Mouse (Mus musculus) embryonic facial prominence, embryonic 11.5 days (tissue): ENCODE results near the gene Tef. TPM values are rescaled to one million over a fixed set of nuclear protein-coding genes. Genes with fewer than 3 reads are reported as not detected.
A peak's percentile ranks its signal among the peaks of the same experiment; 100 is the strongest.

Source experiments
- ATAC-seq: fragments of 200-750 bp; cut with Nextera tagmentation; replicated peaks from 2 replicates; pipeline ENCODE4 v1.8.0; 2017; ENCODE audit warnings: low read depth; ENCODE audit not compliant: insufficient number of reproducible peaks, low FRiP score, low TSS enrichment
- DNase-seq: peaks from one replicate; pipeline ENCODE4 v3.0.0-alpha.2; 2015; ENCODE audit warnings: low spot score
- H3K27ac ChIP-seq: fragments of 300-500 bp; sonication (generic); replicated peaks from 2 replicates; pipeline ENCODE4 v1.5.1; 2014; ENCODE audit warnings: mild to moderate bottlenecking, low read depth, low read length, control low read depth
- H3K27me3 ChIP-seq: fragments of 300-500 bp; sonication (generic); 2 replicates; pipeline ENCODE4 v1.6.1; 2014; ENCODE audit warnings: mild to moderate bottlenecking, low read length, moderate library complexity, mixed read lengths; ENCODE audit not compliant: control insufficient read depth, insufficient read depth
- H3K36me3 ChIP-seq: fragments of 300-500 bp; sonication (generic); replicated peaks from 2 replicates; pipeline ENCODE4 v1.6.1; 2014; ENCODE audit warnings: low read depth, mild to moderate bottlenecking, low read length, moderate library complexity, mixed read lengths; ENCODE audit not compliant: control insufficient read depth, insufficient read depth
- H3K4me1 ChIP-seq: fragments of 300-500 bp; sonication (generic); 2 replicates; pipeline ENCODE4 v1.6.1; 2014; ENCODE audit warnings: low read length, mixed read lengths; ENCODE audit not compliant: control insufficient read depth, insufficient read depth
- H3K4me2 ChIP-seq: fragments of 300-500 bp; sonication (generic); 2 replicates; pipeline ENCODE4 v1.6.1; 2014; ENCODE audit warnings: low read depth, mild to moderate bottlenecking, control low read depth, low read length, moderate library complexity
- H3K4me3 ChIP-seq: fragments of 300-500 bp; sonication (generic); 2 replicates; pipeline ENCODE4 v1.5.1; 2014; ENCODE audit warnings: low read depth, low read length, control low read depth
- H3K9ac ChIP-seq: fragments of 300-500 bp; sonication (generic); replicated peaks from 2 replicates; pipeline ENCODE4 v1.6.1; 2014; ENCODE audit warnings: mild to moderate bottlenecking, control low read depth, low read length
- H3K9me3 ChIP-seq: fragments of 300-500 bp; sonication (generic); replicated peaks from 2 replicates; pipeline ENCODE4 v1.6.1; 2016; ENCODE audit warnings: mild to moderate bottlenecking, low read length, inconsistent platforms, mixed read lengths; ENCODE audit not compliant: control insufficient read depth
- WGBS: fragments of 180-500 bp; shearing (Covaris S2); extraction: QIAGEN DNeasy Blood & Tissue Kit; methylation state at CpG from one replicate; pipeline ENCODE4 v1.1.7; 2014; 5-methylcytosine and 5-hydroxymethylcytosine counted together
- polyA plus RNA-seq: library from polyadenylated mRNA; unstranded; fragments of >200 nt; fragmentation: Nextera tagmentation; extraction: Ambion mirVana; gene quantifications from 2 replicates; pipeline ENCODE4 v1.2.1, GENCODE M21; 2014

The Tef gene
- polyA plus RNA-seq, 1 experiment from 2014 or later = 11.4 TPM

GRCm38 (mm10) chr15:81850718-81851117 lies 48.5 kb downstream of the Tef start:
- no peak for ATAC-seq

DNA sequence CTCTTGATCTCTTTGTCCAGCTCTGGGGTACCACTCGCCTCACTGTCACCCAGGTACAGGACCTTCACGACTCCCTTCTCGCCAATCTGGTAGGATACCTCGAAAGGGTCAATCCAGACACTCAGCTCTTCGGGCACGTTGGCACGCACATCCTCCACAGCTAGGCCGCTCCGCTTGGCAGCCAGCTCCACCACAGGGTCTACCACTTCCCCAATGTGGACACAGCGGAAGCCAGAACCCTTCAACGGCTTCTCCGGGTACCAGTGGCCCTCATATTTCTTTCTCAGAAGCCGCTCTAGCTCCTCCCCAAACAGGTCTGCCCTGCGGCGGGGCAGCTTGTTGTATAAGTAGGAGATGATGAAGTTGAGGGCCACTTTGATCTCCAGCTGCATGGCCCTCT lies 49.2 kb downstream of the Tef start:
- no peak overlapping the region for H3K4me2 ChIP-seq
- WGBS = 96% methylated on average over 15 of the region's 15 CpGs
- no peak overlapping the region for H3K4me3 ChIP-seq
- ATAC-seq (no peak), DNase-seq (no peak)
- no peaks in the 10 kb centered on the region for H3K4me1 ChIP-seq
- H3K27ac ChIP-seq = no peak overlapping the region
- H3K9me3 ChIP-seq = no peaks in the 10 kb centered on the region
- no peaks in the 10 kb centered on the region for H3K27me3 ChIP-seq
- H3K9ac ChIP-seq = no peak overlapping the region
- no peaks in the 10 kb centered on the region; the same call in 1 of the 2 replicates for H3K36me3 ChIP-seq

More at GRCm38 (mm10) chr15:81850718-81851117, 48.5 kb downstream of the Tef start:
- H3K4me2 ChIP-seq = no peak overlapping the region
- WGBS = 86% methylated on average over 14 of the region's 14 CpGs
- no peaks in the 10 kb centered on the region for H3K9me3 ChIP-seq
- DNase-seq = no peak
- no peak overlapping the region for H3K9ac ChIP-seq
- H3K4me1 ChIP-seq = no peaks in the 10 kb centered on the region
- no peaks in the 10 kb centered on the region; the same call in 1 of the 2 replicates for H3K36me3 ChIP-seq
- H3K27ac ChIP-seq = no peak overlapping the region
- no peak overlapping the region for H3K4me3 ChIP-seq
- H3K27me3 ChIP-seq = no peaks in the 10 kb centered on the region

DNA sequence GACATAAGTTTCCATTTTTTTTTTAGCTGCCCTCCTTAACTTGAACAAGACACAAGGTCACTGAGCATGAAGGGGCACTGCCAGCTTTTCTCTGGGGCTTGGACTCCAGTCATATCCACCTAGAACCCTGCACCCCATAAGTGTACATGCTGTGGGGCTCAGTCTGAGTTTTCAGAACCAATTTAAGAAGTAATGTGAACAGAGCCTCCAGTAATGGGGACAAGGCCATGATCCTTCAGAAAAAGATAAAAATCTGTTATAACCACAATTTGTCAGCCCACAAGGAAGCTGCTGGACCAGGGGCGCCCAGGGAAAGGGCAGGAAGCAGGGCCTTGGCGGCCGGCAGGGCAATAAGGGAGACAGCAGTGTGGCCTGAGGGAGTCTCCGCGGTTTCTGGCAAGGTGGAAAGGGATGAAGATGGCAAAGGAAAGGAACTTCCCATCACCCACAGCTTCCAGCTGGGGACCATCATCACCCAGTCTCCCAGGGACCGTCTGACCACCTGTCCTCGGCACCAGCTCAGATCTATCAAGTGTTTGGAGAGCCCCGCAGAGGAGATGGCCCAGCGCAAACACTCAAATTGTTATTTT lies 50.3 kb downstream of the Tef start:
- H3K9me3 ChIP-seq = no peaks in the 10 kb centered on the region
- H3K36me3 ChIP-seq = no peaks in the 10 kb centered on the region; the same call in 1 of the 2 replicates
- DNase-seq = no peak
- H3K4me3 ChIP-seq = no peak overlapping the region
- H3K27me3 ChIP-seq = no peaks in the 10 kb centered on the region
- H3K27ac ChIP-seq = no peak overlapping the region
- no peak overlapping the region for H3K4me2 ChIP-seq
- 93% methylated on average over 9 of the region's 9 CpGs for WGBS
- H3K4me1 ChIP-seq = no peaks in the 10 kb centered on the region
- H3K9ac ChIP-seq = no peak overlapping the region
- no peak for ATAC-seq

DNA sequence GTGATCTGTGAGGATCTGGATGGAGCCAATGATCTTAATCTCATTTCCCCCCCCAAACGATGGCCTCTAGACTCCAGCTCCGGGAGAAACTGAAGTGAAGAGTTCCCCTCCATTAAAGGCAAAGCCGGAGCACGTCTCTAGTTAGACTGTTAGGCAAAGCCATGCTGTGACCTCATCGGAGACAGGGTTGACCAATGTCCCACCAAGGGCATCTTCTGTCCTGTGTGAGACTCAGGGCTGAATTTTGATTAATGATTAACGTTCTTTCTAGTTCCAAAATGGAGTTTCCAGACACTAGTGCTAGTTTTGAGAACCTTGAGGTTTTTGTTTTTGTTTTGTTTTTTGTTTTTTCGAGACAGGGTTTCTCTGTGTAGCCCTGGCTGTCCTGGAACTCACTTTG lies 50.9 kb downstream of the Tef start:
- WGBS = 88% methylated on average over 7 of the region's 7 CpGs
- no peak overlapping the region for H3K4me2 ChIP-seq
- no peaks in the 10 kb centered on the region for H3K9me3 ChIP-seq
- no peak overlapping the region for H3K9ac ChIP-seq
- H3K27ac ChIP-seq = no peak overlapping the region
- DNase-seq (no peak), ATAC-seq (no peak)
- H3K4me3 ChIP-seq = no peak overlapping the region
- H3K4me1 ChIP-seq = no peaks in the 10 kb centered on the region
- no peaks in the 10 kb centered on the region; the same call in 1 of the 2 replicates for H3K36me3 ChIP-seq
- no peaks in the 10 kb centered on the region for H3K27me3 ChIP-seq

DNA sequence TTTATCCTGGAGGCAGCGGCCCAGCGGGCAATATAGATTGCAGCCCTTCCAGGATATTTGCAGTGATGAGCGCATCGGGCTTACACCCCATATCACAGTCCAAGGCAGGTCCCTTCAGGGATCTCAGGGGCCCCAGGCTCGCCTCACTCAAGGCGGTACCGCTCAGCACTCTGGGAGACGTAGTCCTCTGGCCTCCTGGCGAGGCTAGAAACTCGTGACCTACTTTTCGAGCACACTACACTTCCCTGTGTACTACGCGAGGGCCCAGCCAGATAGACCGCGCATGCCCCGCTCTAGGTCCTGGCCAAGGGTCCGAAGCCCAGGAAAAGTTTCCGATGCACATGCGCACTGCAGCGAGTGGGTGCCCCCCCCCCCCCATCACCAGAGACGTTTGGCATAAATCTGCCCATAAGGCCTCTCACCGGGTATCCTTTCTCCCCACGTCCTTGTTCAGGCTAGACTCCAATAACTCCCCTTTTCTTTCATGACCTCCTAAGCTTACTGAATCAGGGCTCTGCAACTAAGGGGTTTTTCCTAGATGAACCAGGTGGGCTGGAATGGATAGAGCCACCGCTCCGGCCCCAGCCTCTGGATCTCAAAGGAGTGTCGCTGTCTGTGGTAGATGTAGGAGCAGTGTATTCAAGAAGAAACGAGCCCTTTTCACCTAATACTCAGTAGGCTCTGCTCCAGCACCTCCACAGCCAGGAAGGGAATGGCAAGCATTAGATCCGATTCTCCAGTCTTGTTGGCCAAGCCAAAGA lies 54.0 kb downstream of the Tef start:
- ATAC-seq = peak; percentile 89
- H3K4me3 ChIP-seq = peak overlapping the region; percentile 81
- H3K4me2 ChIP-seq = peak overlapping the region; percentile 76
- WGBS = under 1% methylated on average over 28 of the region's 28 CpGs
- no peaks in the 10 kb centered on the region for H3K27me3 ChIP-seq
- H3K4me1 ChIP-seq = no peaks in the 10 kb centered on the region
- H3K36me3 ChIP-seq = no peaks in the 10 kb centered on the region; the same call in 1 of the 2 replicates
- no peaks in the 10 kb centered on the region for H3K9me3 ChIP-seq
- no peak overlapping the region for H3K27ac ChIP-seq
- peak overlapping the region; percentile 83 for H3K9ac ChIP-seq
- peak; percentile 93 for DNase-seq

DNA sequence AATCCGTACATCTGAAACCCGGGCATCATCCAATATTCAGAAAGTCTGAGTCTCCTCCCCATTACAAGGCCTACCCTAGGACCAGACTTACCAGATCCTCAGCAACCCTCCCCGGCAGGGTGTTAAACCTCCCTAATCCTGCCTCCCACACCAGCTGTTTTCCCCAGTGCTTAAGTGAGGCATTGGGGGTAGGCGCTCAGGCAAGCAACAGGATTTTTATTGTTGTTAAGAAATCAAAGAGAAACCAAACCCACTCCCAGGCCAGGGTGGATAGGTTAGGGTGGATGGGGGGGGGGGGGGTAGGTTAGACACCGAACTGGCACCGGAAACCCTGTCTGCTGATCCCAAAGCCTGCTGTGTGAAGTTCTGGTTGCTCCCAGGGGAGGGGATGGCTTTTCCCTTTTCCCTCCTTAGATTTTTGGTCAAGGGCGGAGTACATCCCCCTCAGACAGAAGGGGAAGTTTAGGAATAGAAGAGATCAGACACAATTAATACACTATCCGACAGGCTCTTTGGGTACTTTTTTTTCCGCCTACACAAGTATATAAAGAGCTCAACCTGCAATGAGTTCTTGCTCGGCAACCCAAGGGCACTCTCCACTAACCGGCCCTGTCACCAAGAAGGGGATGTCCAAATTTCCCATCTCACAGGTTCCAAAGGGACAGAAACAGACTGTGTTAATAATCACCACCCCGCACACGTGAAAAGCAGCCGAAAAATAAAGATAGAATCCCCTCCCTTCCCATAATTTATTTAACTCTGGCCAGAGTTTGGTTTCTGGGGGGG lies 54.9 kb downstream of the Tef start:
- peak overlapping the region; percentile 83 for H3K9ac ChIP-seq
- peak overlapping the region; percentile 76 for H3K4me2 ChIP-seq
- no peaks in the 10 kb centered on the region for H3K9me3 ChIP-seq
- 0% methylated on average over 14 of the region's 14 CpGs for WGBS
- H3K4me1 ChIP-seq = no peaks in the 10 kb centered on the region
- H3K4me3 ChIP-seq = peak overlapping the region; percentile 81
- H3K36me3 ChIP-seq = no peaks in the 10 kb centered on the region
- ATAC-seq (no peak), DNase-seq (peak; percentile 25)
- no peaks in the 10 kb centered on the region for H3K27me3 ChIP-seq
- H3K27ac ChIP-seq = no peak overlapping the region

GRCm38 (mm10) chr15:81857724-81858116 lies 55.5 kb downstream of the Tef start:
- peak; percentile 71 for DNase-seq
- Histone ChIP-seq H3K36me3 (no peaks in the 10 kb centered on the region), H3K4me3 (peak overlapping the region; percentile 81), H3K4me1 (no peaks in the 10 kb centered on the region), H3K27ac (peak overlapping the region; percentile 71; the same call in 1 of the 2 replicates), H3K9me3 (no peaks in the 10 kb centered on the region), H3K27me3 (no peaks in the 10 kb centered on the region), H3K9ac (peak overlapping the region; percentile 83), H3K4me2 (peak overlapping the region; percentile 76)
- ATAC-seq = peak; percentile 29
- WGBS = 0% methylated on average over 33 of the region's 33 CpGs
